Mouse (Mus musculus): ENCODE results near the gene Smcr8. TPM values are rescaled to one million over a fixed set of nuclear protein-coding genes. Genes with fewer than 3 reads are reported as not detected.

The Smcr8 gene
- polyA plus RNA-seq, 2 experiments = 3.0 to 4.2 TPM

DNA sequence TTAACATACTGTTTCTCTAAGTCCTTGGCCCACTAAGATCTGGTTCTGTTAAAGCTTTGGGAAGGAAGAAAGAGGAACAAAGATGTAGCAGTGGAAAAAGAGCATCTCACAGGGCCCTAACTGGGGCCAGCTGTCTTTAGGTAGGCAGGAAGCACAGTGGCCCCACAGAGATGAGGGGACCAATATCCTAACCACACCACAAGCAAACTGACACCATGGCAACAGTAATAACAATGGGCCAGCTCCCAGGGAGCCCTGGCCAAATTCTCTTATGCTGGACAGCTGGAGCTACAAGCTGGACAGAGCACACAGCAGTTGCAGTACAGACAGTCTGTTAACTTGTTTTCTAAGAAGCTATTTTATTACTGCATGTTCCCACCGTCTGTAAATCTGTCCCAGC, 10.3 kb downstream of the Smcr8 start:
- no peak overlapping the region for H3K9ac ChIP-seq (replicated peaks)
- ATAC-seq (ENCODE audit: insufficient read depth) (no peak), DNase-seq (ENCODE audit: low read depth in 3 of 3, low spot score in 3 of 3) (no peak)
- H3K27me3 ChIP-seq (ENCODE audit: control insufficient read depth, insufficient read depth, low read length) = no peaks in the 10 kb centered on the region
- no peaks in the 10 kb centered on the region for H3K9me3 ChIP-seq (ENCODE audit: control insufficient read depth, low read length)
- WGBS (ENCODE audit: insufficient replicate concordance) = 55% methylated on average over 1 of the region's 1 CpGs
- H3K36me3 ChIP-seq (replicated peaks; ENCODE audit: control insufficient read depth, insufficient read depth, low read depth) = peaks cover 40% of the 10 kb centered on the region
- no peaks in the 10 kb centered on the region; a peak in 1 of 4 replicates for H3K4me1 ChIP-seq (replicated peaks; ENCODE audit: control insufficient read depth in 2 of 2, insufficient read depth in 2 of 2, low read length in 1 of 2)
- no peak overlapping the region for H3K27ac ChIP-seq
- no peak overlapping the region for H3K4me2 ChIP-seq (ENCODE audit: low read depth)
- no peak for TF ChIP-seq CTCF (IDR thresholded peaks at IDR 0.05; ENCODE audit: low read depth)
- TF ChIP-seq EP300 (IDR thresholded peaks at IDR 0.05; ENCODE audit: low read depth) = no peak
- no peak overlapping the region for H3K4me3 ChIP-seq (ENCODE audit: insufficient read depth in 1 of 2, low read depth in 2 of 2, low read length in 2 of 2)

DNA sequence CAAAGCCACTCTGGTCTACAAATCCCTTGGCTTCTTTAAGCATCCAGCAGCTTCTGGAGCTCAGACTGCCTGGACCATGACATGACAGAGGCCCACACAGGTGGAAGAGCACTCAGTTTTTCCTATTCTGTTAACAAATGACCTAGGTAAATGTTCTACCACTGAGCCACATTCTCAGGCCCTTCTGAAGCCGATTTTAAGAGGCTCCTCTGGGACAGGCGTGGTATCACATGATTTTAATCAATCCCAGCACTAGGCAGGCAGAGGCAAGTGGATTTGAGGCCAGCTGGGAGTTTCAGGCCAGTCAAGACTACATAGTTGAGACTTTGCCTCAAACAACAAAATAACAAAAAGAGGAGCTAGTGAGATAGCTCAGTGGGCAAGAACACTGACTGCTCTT, 13.1 kb downstream of the Smcr8 start:
- H3K27ac ChIP-seq = no peak overlapping the region
- H3K9me3 ChIP-seq (ENCODE audit: control insufficient read depth, low read length) = no peaks in the 10 kb centered on the region
- H3K9ac ChIP-seq (replicated peaks) = no peak overlapping the region
- peaks cover 30% of the 10 kb centered on the region for H3K36me3 ChIP-seq (replicated peaks; ENCODE audit: control insufficient read depth, insufficient read depth, low read depth)
- H3K4me2 ChIP-seq (ENCODE audit: low read depth) = no peak overlapping the region
- no peaks in the 10 kb centered on the region for H3K27me3 ChIP-seq (ENCODE audit: control insufficient read depth, insufficient read depth, low read length)
- no peaks in the 10 kb centered on the region for H3K4me1 ChIP-seq (replicated peaks; ENCODE audit: control insufficient read depth in 2 of 2, insufficient read depth in 2 of 2, low read length in 1 of 2)
- H3K4me3 ChIP-seq (ENCODE audit: insufficient read depth in 1 of 2, low read depth in 2 of 2, low read length in 2 of 2) = no peak overlapping the region
- TF ChIP-seq EP300 (IDR thresholded peaks at IDR 0.05; ENCODE audit: low read depth) = no peak
- no peak for TF ChIP-seq CTCF (IDR thresholded peaks at IDR 0.05; ENCODE audit: low read depth)
- no peak for DNase-seq (ENCODE audit: low read depth in 3 of 3, low spot score in 3 of 3)
- no peak for ATAC-seq (ENCODE audit: insufficient read depth)
- 65% methylated on average over 2 of the region's 2 CpGs for WGBS (ENCODE audit: insufficient replicate concordance)

DNA sequence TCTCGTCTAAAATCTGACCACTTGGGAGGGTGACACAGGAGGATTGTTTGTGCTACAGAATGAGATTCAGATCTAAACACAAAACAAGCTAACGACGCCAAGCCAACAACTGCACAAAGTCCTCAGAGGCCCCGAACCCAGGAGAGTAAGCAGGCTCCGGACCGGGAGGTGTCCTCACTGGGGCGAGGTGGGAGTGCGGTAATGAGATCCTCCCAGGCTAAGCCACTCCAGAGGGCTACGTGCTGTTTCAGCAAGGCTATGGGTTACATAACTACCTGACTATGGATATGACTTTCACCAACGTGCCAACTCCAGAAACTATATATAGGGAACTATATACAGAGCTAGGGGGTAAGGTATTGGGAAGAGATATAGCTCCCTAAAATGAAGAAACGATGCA, 19.0 kb downstream of the Smcr8 start:
- 76% methylated on average over 11 of the region's 11 CpGs for WGBS (ENCODE audit: insufficient replicate concordance)
- Histone ChIP-seq H3K9ac (replicated peaks) (no peak overlapping the region), H3K4me1 (replicated peaks; ENCODE audit: control insufficient read depth in 2 of 2, insufficient read depth in 2 of 2, low read length in 1 of 2) (no peaks in the 10 kb centered on the region), H3K4me3 (ENCODE audit: insufficient read depth in 1 of 2, low read depth in 2 of 2, low read length in 2 of 2) (no peak overlapping the region), H3K27ac (no peak overlapping the region), H3K27me3 (ENCODE audit: control insufficient read depth, insufficient read depth, low read length) (no peaks in the 10 kb centered on the region), H3K36me3 (replicated peaks; ENCODE audit: control insufficient read depth, insufficient read depth, low read depth) (peaks cover 4% of the 10 kb centered on the region), H3K4me2 (ENCODE audit: low read depth) (no peak overlapping the region), H3K9me3 (ENCODE audit: control insufficient read depth, low read length) (no peaks in the 10 kb centered on the region)
- DNase-seq (ENCODE audit: low read depth in 3 of 3, low spot score in 3 of 3) (no peak), ATAC-seq (ENCODE audit: insufficient read depth) (no peak)
- no peak for TF ChIP-seq EP300 (IDR thresholded peaks at IDR 0.05; ENCODE audit: low read depth)
- no peak for TF ChIP-seq CTCF (IDR thresholded peaks at IDR 0.05; ENCODE audit: low read depth)

DNA sequence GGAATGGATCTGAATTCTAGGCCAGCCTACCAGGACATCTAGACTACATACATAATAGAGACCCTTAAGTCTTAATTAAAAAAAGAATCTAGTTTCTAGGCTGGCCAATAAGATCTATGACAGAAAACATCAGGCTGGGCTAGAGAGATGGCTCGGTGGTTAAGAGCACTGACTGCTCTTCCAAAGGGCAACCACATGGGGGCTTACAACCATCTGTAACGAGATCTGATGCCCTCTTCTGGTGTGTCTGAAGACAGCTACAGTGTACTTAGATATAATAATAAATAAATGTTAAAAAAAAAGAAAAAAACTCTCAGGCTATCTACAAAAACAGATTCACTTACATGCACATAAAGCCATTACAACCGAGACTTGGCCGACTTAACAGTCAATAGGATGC, 22.7 kb downstream of the Smcr8 start:
- Histone ChIP-seq H3K27me3 (ENCODE audit: control insufficient read depth, insufficient read depth, low read length) (no peaks in the 10 kb centered on the region), H3K4me3 (ENCODE audit: insufficient read depth in 1 of 2, low read depth in 2 of 2, low read length in 2 of 2) (no peak overlapping the region), H3K27ac (no peak overlapping the region), H3K9ac (replicated peaks) (no peak overlapping the region), H3K9me3 (ENCODE audit: control insufficient read depth, low read length) (no peaks in the 10 kb centered on the region), H3K4me1 (replicated peaks; ENCODE audit: control insufficient read depth in 2 of 2, insufficient read depth in 2 of 2, low read length in 1 of 2) (no peaks in the 10 kb centered on the region), H3K4me2 (ENCODE audit: low read depth) (no peak overlapping the region), H3K36me3 (replicated peaks; ENCODE audit: control insufficient read depth, insufficient read depth, low read depth) (peaks cover 4% of the 10 kb centered on the region)
- ATAC-seq (ENCODE audit: insufficient read depth) (no peak), DNase-seq (ENCODE audit: low read depth in 3 of 3, low spot score in 3 of 3) (no peak)
- 83% methylated on average over 4 of the region's 4 CpGs for WGBS (ENCODE audit: insufficient replicate concordance)
- TF ChIP-seq CTCF (IDR thresholded peaks at IDR 0.05; ENCODE audit: low read depth) (no peak), EP300 (IDR thresholded peaks at IDR 0.05; ENCODE audit: low read depth) (no peak)

DNA sequence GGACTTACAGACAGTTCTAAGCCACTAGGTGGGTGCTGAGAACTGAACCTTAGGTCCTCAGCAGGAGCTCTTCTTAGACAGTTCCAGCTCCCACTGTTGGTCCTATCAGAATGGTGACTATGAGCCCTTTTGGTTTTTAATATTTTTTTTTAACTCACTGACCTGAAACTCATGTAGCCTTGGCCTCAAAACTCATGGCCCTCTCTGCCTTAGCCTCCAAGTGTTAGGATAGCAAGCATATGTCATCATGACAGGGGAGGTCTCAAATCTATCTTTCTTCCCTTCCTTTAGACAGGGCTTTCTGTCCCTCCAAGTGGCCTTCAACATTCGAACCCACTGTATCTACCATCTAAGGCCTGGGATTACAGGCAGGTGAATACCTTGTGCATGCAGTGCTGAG, 23.6 kb downstream of the Smcr8 start:
- Histone ChIP-seq H3K9me3 (ENCODE audit: control insufficient read depth, low read length) (no peaks in the 10 kb centered on the region), H3K36me3 (replicated peaks; ENCODE audit: control insufficient read depth, insufficient read depth, low read depth) (peaks cover 4% of the 10 kb centered on the region), H3K27ac (no peak overlapping the region), H3K4me3 (ENCODE audit: insufficient read depth in 1 of 2, low read depth in 2 of 2, low read length in 2 of 2) (no peak overlapping the region), H3K4me2 (ENCODE audit: low read depth) (no peak overlapping the region), H3K9ac (replicated peaks) (no peak overlapping the region), H3K27me3 (ENCODE audit: control insufficient read depth, insufficient read depth, low read length) (no peaks in the 10 kb centered on the region), H3K4me1 (replicated peaks; ENCODE audit: control insufficient read depth in 2 of 2, insufficient read depth in 2 of 2, low read length in 1 of 2) (no peaks in the 10 kb centered on the region)
- DNase-seq (ENCODE audit: low read depth in 3 of 3, low spot score in 3 of 3) = no peak
- WGBS (ENCODE audit: insufficient replicate concordance) = 46% methylated on average over 1 of the region's 1 CpGs
- ATAC-seq (ENCODE audit: insufficient read depth) = no peak
- TF ChIP-seq CTCF (IDR thresholded peaks at IDR 0.05; ENCODE audit: low read depth) = no peak
- TF ChIP-seq EP300 (IDR thresholded peaks at IDR 0.05; ENCODE audit: low read depth) = no peak
